Mouse (Mus musculus): ENCODE measurements at regions not wholly inside any gene's neighbourhood (a gene's known extent, or its start where the extent isn't known, plus 50 kb on each side); places are given as distances from the start of the nearest gene placed in this dataset.

DNA sequence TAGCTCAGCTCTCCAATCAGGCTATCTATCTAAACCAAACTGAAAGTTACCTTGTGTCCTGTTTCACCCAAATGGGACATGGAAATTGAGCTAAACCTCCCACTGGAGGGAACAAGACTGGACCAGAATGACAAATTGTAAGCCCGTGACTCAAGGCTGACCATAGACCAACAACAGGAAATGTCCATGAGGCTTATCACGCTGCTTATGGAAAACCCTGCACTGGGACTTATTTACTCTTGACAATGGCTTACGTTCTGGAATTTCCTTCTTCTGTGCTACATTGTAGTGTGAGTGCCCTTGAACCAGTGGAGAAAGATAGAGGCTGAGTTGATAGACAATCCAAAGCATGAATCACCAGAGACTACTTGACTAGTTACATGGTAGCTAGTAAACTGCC is 87.5 kb upstream of the Phactr1 start:
- no peak for ATAC-seq

GRCm38 (mm10) chr13:42593488-42594170 is 86.8 kb upstream of the Phactr1 start:
- no peak for ATAC-seq

- no peak for ATAC-seq
Measured at GRCm38 (mm10) chr13:42595180-42595579, 85.2 kb upstream of the Phactr1 start.

DNA sequence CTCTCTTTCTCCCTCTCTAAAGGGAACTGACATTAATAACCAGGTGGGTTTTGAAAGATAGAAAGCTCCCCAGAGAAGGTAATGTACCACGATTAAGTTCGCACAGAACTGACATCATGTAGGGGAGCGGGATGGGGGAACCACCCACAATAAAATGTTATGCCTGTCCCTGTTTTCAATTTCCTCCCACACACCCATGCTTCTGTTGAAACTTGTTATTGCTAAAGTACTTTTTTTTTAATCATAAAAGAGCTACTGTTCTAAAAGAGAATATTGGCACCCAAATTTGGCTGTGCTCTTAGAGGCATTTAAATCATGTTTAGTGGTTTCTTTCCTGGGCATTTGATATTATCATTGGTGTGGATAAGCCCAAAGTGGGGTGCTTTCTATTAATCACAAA is 82.6 kb upstream of the Phactr1 start:
- no peak for ATAC-seq

- ATAC-seq = no peak
Measured at GRCm38 (mm10) chr13:42603308-42603707, 77.1 kb upstream of the Phactr1 start.

DNA sequence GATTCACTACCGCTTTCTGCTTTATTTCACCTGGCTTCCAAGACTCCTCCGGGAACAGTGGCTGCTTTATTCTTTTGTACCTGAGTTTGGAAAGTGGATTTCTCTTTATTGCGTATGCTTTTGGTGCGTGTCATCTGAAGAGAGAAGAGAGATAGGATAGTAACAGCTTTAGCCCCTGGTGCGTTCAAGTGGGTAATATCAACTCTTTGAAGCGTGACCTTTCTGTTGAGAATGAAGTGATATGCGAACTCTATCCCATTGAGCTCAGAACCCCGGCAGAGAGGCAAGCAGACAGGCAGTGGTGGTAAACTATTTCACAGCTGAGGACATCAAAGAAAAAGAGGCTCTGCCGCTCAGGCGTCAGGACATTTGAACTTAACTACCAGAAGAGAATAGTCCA is 72.7 kb upstream of the Phactr1 start:
- no peak for ATAC-seq

DNA sequence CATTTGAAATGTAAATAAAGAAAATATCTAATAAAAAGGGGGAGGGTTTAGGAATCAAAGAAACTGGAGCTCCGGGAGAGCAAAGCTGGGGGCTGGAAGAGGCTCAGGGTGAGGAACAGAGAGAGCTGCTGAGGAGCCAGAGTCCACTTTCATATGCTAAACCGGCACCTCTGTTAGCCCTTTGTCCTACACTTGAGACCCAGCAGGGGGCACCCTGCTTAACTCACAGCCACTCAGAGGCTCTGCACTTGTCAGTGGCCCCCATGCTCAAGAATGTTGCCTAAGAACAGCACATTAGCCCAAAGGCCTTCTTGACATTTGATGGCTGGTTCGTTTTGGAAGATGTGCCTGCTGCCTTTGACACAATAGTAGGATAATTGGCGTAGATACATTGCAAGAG is 71.5 kb upstream of the Phactr1 start:
- no peak for ATAC-seq

DNA sequence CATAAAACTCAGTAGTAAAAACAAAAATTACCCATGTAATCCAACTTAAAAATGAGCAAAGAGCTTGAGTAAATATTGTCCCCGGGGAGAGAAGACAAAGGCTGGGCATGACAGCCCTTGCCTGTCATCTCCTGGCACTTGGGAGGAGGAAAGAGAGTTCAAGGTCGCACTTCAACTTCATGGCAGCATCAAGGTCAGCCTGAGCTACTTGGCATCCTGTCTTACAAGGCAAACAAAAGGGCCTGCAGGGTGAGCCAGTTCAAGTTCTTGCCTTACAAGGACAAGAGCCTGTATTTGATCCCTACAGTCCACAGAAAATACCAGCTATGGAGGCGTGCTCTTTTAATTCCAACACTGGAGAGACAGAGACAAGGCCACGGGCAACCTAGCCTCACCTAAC is 67.1 kb upstream of the Phactr1 start:
- no peak for ATAC-seq

DNA sequence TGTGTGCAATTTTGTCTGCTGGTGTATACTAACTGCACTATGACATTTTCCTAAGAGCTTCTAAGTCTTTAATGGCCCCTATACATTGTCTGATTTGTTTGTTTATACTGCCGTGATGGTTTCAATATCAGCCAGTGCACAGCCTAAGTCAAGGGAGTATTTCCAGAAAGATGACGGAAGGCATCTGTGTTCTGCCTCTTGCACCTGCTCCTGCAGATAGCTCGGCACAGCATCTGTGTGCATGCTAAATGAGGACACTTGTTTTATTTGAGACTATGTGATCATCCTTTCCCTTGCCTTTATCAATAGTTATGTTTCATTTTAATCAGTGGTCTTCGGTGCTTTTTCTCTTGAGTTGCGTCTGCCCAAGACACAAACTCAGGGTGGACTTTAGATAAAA is 64.6 kb upstream of the Phactr1 start:
- ATAC-seq = no peak

GRCm38 (mm10) chr13:42617225-42617624 is 63.2 kb upstream of the Phactr1 start:
- ATAC-seq = no peak

DNA sequence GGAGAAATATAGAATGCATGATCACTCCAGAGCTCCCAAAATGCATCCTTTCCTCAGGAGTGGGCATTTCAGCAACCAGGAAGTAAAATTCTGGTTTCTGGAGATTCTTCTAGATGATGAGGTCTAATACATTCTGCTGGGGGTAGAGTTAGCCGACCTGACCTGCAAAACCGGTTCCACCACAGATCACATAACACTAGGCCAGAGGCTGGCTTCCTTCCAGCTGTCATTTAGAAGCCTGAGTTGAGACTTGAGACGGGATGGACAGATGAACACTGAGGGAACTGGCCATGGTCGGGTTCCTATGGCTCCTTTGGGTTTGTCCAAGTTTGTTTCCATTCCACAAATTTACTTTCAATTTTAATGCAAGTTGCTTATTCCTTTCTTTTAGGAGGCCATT is 62.6 kb upstream of the Phactr1 start:
- no peak for ATAC-seq

DNA sequence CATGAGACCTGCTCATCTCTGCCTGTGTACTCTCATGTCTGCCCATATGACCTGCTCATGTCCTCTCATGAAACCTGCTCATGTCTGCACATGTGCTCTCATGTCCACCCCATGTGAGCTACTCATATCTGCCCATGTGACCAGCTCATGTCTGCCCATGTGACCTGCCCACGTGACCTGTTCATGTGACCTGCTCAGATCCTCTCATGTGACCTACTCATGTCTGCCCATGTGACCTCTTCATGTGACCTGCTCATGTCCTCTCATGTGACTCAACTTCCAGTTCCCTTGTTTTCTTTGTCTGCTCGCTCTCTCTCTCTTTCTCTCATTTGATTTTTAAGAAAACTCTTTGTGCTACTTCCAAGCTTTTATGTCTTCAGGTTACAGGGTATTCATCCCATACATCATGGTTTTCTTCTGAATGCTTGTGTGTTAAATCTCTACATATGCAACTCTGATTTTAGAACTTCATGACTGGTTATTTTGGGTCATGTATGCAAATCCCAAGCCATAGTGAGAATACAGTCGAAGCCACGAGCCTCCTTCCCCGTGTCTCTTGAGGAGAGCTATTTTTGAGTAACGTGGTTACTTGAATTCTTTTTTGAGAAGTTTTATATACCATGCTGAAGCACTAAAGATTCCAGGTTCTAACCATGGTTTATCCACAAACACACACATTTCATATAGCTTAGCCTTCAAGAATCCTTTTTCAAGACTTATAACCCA is 60.7 kb upstream of the Phactr1 start:
- ATAC-seq = no peak

GRCm38 (mm10) chr13:42623491-42623890 is 56.9 kb upstream of the Phactr1 start:
- no peak for ATAC-seq
